Mouse (Mus musculus) fat pad, adult 2 months (tissue): ENCODE data around the gene Gm7247.
"Not testable (repeated sequence)": the region's sequence is repeated elsewhere in the genome, so short reads cannot be mapped to it uniquely, and the experiment has no call there.

Experiments
- DNase-seq: peaks from one replicate; pipeline ENCODE4 v3.0.0-alpha.2; 2011; ENCODE audit warnings: low read depth, low spot score; ENCODE audit errors: extremely low read depth

Gm7247 gene

GRCm38 (mm10) chr14:51486111-51486510 lies 124.6 kb downstream of the Gm7247 start:
- DNase-seq, result no peak

GRCm38 (mm10) chr14:51495781-51496180 lies 134.2 kb downstream of the Gm7247 start:
- DNase-seq, result no peak

- DNase-seq, result no peak
Observed at GRCm38 (mm10) chr14:51496955-51497354, 135.4 kb downstream of the Gm7247 start.

GRCm38 (mm10) chr14:51497958-51498357 lies 136.4 kb downstream of the Gm7247 start:
- DNase-seq, result no peak

GRCm38 (mm10) chr14:51499707-51500275 lies 138.2 kb downstream of the Gm7247 start:
- no peak for DNase-seq

- no peak for DNase-seq
Observed at GRCm38 (mm10) chr14:51500461-51500860, 138.9 kb downstream of the Gm7247 start.

- DNase-seq, result no peak
Observed at GRCm38 (mm10) chr14:51507416-51507815, 145.9 kb downstream of the Gm7247 start.

- no peak for DNase-seq
Observed at GRCm38 (mm10) chr14:51552490-51552889, 190.9 kb downstream of the Gm7247 start, which contains the start of gene Gm5622. Gm5622 (plus strand) TSS chr14:51552790.

GRCm38 (mm10) chr14:51573963-51574362 lies 212.4 kb downstream of the Gm7247 start, which contains the start of gene Gm17175:
Gm17175 (minus strand) TSS chr14:51574063.
- not testable (repeated sequence) for DNase-seq

GRCm38 (mm10) chr14:51592039-51592438 lies 230.5 kb downstream of the Gm7247 start, which contains the start of gene Gm17174:
Gm17174 (minus strand) TSS chr14:51592139.
- not testable (repeated sequence) for DNase-seq

- no peak for DNase-seq
Observed at GRCm38 (mm10) chr14:51611210-51611609, 249.7 kb downstream of the Gm7247 start, which contains the start of gene Gm17078. Gm17078 (minus strand) TSS chr14:51611310.
